Comparison of ENCODE assay signal across 26 mouse cellular contexts in genomic region chr6:47418691-47419090, GRCm38 (mm10). TPM values are rescaled to one million over a fixed set of nuclear protein-coding genes. Genes with fewer than 3 reads are reported as not detected.
DNase-seq lines count a peak whose midpoint lies in the region; ATAC-seq and TF ChIP-seq lines count a peak whose summit lies in the region.
"Had no signal": no experiment of that assay in that cellular context is flagged by ENCODE, and none has a peak within 500 bp of the region (broad histone marks: within the 10 kb centered on the region; RNA-seq: fewer than 3 reads in every experiment).

No protein-coding gene starts in this region.

- H3K4me3 ChIP-seq in lung, embryonic 14.5 days (ENCODE audit: low read depth, low read length): no peak overlapping the region
- no peak overlapping the region for H3K4me3 ChIP-seq in lung, embryonic 15.5 days
- no peak overlapping the region for H3K4me3 ChIP-seq in thymus, adult 2 months (ENCODE audit: control insufficient read depth, insufficient read depth, low read length)
- H3K4me3 ChIP-seq: embryonic facial prominence, embryonic 12.5 days; embryonic facial prominence, embryonic 15.5 days; gastrocnemius, adult 2 months; heart, embryonic 12.5 days; heart, embryonic 15.5 days had no signal

- no peaks in the 10 kb centered on the region for H3K9me3 ChIP-seq in lung, embryonic 14.5 days (ENCODE audit: low read depth, low read length)
- H3K9me3 ChIP-seq in lung, embryonic 15.5 days: no peaks in the 10 kb centered on the region
- H3K9me3 ChIP-seq: embryonic facial prominence, embryonic 12.5 days; embryonic facial prominence, embryonic 15.5 days; heart, embryonic 12.5 days; heart, embryonic 15.5 days had no signal

- no peak overlapping the region for H3K4me2 ChIP-seq in lung, embryonic 14.5 days
- no peak overlapping the region for H3K4me2 ChIP-seq in lung, embryonic 15.5 days
- H3K4me2 ChIP-seq: embryonic facial prominence, embryonic 12.5 days; embryonic facial prominence, embryonic 15.5 days; heart, embryonic 12.5 days; heart, embryonic 15.5 days; hindbrain, embryonic 14.5 days had no signal

- no peak overlapping the region for H3K27ac ChIP-seq in lung, embryonic 14.5 days (ENCODE audit: low read depth)
- peak overlapping the region; percentile 35; the same call in 1 of the 2 replicates for H3K27ac ChIP-seq in lung, embryonic 15.5 days
- H3K27ac ChIP-seq in thymus, adult 2 months (ENCODE audit: control insufficient read depth, insufficient read depth, low read length): no peak overlapping the region
- H3K27ac ChIP-seq: embryonic facial prominence, embryonic 12.5 days; embryonic facial prominence, embryonic 15.5 days; gastrocnemius, adult 2 months; heart, embryonic 15.5 days; hindbrain, embryonic 14.5 days had no signal

- H3K9ac ChIP-seq in lung, embryonic 14.5 days: no peak overlapping the region
- H3K9ac ChIP-seq in lung, embryonic 15.5 days: no peak overlapping the region
- H3K9ac ChIP-seq: embryonic facial prominence, embryonic 12.5 days; embryonic facial prominence, embryonic 15.5 days; forebrain, postnatal 0 days; heart, embryonic 12.5 days; heart, embryonic 15.5 days; hindbrain, embryonic 14.5 days had no signal

- H3K27me3 ChIP-seq in lung, embryonic 14.5 days (ENCODE audit: insufficient read depth, low read length): no peaks in the 10 kb centered on the region
- no peaks in the 10 kb centered on the region for H3K27me3 ChIP-seq in lung, embryonic 15.5 days
- H3K27me3 ChIP-seq in thymus, adult 2 months (ENCODE audit: control insufficient read depth, insufficient read depth, low read length): no peaks in the 10 kb centered on the region
- H3K27me3 ChIP-seq: embryonic facial prominence, embryonic 12.5 days; embryonic facial prominence, embryonic 15.5 days; heart, embryonic 12.5 days; heart, embryonic 15.5 days had no signal

- no peak for TF ChIP-seq POLR2A in thymus, adult 2 months (IDR thresholded peaks at IDR 0.05; ENCODE audit: control insufficient read depth, extremely low read depth, insufficient read depth, low read length, poor library complexity)

- TF ChIP-seq CTCF in lung, embryonic 14.5 days (IDR thresholded peaks at IDR 0.05; ENCODE audit: low read depth): no peak
- TF ChIP-seq CTCF in thymus, adult 2 months (IDR thresholded peaks at IDR 0.05; ENCODE audit: borderline replicate concordance, control insufficient read depth, extremely low read depth, insufficient read depth, low read length, poor library complexity): no peak

- peak; percentile 66; the same call in 1 of the 2 replicates for ATAC-seq in lung, embryonic 14.5 days (ENCODE audit: insufficient read depth)
- peak; percentile 81; the same call in 1 of the 2 replicates for ATAC-seq in lung, embryonic 15.5 days (ENCODE audit: borderline replicate concordance, extremely low read depth, low FRiP score, low TSS enrichment)
- ATAC-seq: CD4-positive, CD25-positive, alpha-beta regulatory T cell, adult 4 months; forebrain, embryonic 14.5 days; forebrain, postnatal 0 days had no signal

- H3K4me1 ChIP-seq in lung, embryonic 14.5 days (ENCODE audit: insufficient read depth): no peaks in the 10 kb centered on the region
- H3K4me1 ChIP-seq in lung, embryonic 15.5 days: no peaks in the 10 kb centered on the region
- H3K4me1 ChIP-seq in thymus, adult 2 months (replicated peaks; ENCODE audit: control insufficient read depth, insufficient read depth, low read length): no peaks in the 10 kb centered on the region
- H3K4me1 ChIP-seq: embryonic facial prominence, embryonic 12.5 days; embryonic facial prominence, embryonic 15.5 days; heart, embryonic 12.5 days; heart, embryonic 15.5 days had no signal

- DNase-seq in lung, embryonic 14.5 days: peak; percentile 71
- DNase-seq in lung, postnatal 10 days: peak; percentile 69
- DNase-seq in lung, postnatal 36 days: peak; percentile 72
- no peak for DNase-seq in thymus, adult 2 months
- no peak for DNase-seq in layer of hippocampus, postnatal 25 days (ENCODE audit: extremely low spot score in 1 of 2, low spot score in 1 of 2)
- DNase-seq in thymus, postnatal 0 days (ENCODE audit: low spot score): no peak
- DNase-seq: adrenal gland, adult 2 months; adrenal gland, postnatal 14 days; cerebellum, adult 11 months; cerebellum, adult 2 months; cerebellum, adult 9-11 months; cerebellum, postnatal 25 days; forebrain, postnatal 0 days; gastrocnemius, adult 2 months; gastrocnemius, postnatal 14 days; heart, adult 11 months; heart, postnatal 10 days; heart, postnatal 4 days had no signal

- H3K36me3 ChIP-seq in lung, embryonic 14.5 days (ENCODE audit: insufficient read depth): no peaks in the 10 kb centered on the region
- no peaks in the 10 kb centered on the region for H3K36me3 ChIP-seq in lung, embryonic 15.5 days
- no peaks in the 10 kb centered on the region for H3K36me3 ChIP-seq in thymus, adult 2 months (ENCODE audit: control insufficient read depth, insufficient read depth, low read length)
- H3K36me3 ChIP-seq: embryonic facial prominence, embryonic 12.5 days; embryonic facial prominence, embryonic 15.5 days; heart, embryonic 12.5 days; heart, embryonic 15.5 days had no signal

- 55% methylated on average over 3 of the region's 3 CpGs for WGBS in lung, embryonic 14.5 days
- 41% methylated on average over 3 of the region's 3 CpGs for WGBS in lung, embryonic 15.5 days
- 83% methylated on average over 3 of the region's 3 CpGs for WGBS in thymus, adult 2 months

RNA-seq across cellular contexts. Expression of gene Cul1, which starts 34.5 kb away (rescaled TPM):
- 149 and 155 TPM in 2 replicates for polyA plus RNA-seq in lung, embryonic 14.5 days (2014; fragmentation: Nextera tagmentation; extraction: Ambion mirVana)
- polyA plus RNA-seq in lung, embryonic 15.5 days (2015; fragmentation: Nextera tagmentation; extraction: Ambion mirVana): 140 and 142 TPM in 2 replicates
- polyA plus RNA-seq in thymus, adult 2 months (2012; rRNA removed): 20.7 and 23.4 TPM in 2 replicates
- total RNA-seq in layer of hippocampus, postnatal 25 days (2021): 100 to 1,000 TPM in 1 of 2 experiments, 10 to 100 TPM in 1; 97.7 to 112 TPM
- polyA plus RNA-seq in thymus, postnatal 0 days (2015; fragmentation: Nextera tagmentation; extraction: Ambion mirVana): 78.7 and 84.7 TPM in 2 replicates

Comparison
In these comparisons a context has a peak if more than half of its experiments do, and no peak if none do; other contexts are left out.
1. DNase-seq: peak in lung, embryonic 14.5 days (single experiment), lung, postnatal 10 days (single experiment) and lung, postnatal 36 days (single experiment); none in thymus, adult 2 months (single experiment), layer of hippocampus, postnatal 25 days (0 of 2) and thymus, postnatal 0 days (single experiment).